Mouse (Mus musculus): ENCODE results near the gene Rtn3. TPM values are rescaled to one million over a fixed set of nuclear protein-coding genes. Genes with fewer than 3 reads are reported as not detected.
"Not testable (repeated sequence)": the region's sequence is repeated elsewhere in the genome, so short reads cannot be mapped to it uniquely, and the experiment has no call there.

Rtn3 gene
- polyA plus RNA-seq, 1 experiment: 345 TPM

- no peak overlapping the region for H3K27ac ChIP-seq (ENCODE audit: insufficient read depth, low read depth, low read length)
- TF ChIP-seq CTCF (IDR thresholded peaks at IDR 0.05; ENCODE audit: insufficient read depth, low read depth, low read length) (no peak), POLR2A (IDR thresholded peaks at IDR 0.05; ENCODE audit: insufficient read depth, low read depth, low read length) (no peak)
- H3K4me1 ChIP-seq (ENCODE audit: control insufficient read depth, insufficient read depth, low read length): peaks cover 6% of the 10 kb centered on the region
- 72% methylated on average over 2 of the region's 2 CpGs for whole genome bisulfite sequencing
- no peak overlapping the region for H3K4me3 ChIP-seq (ENCODE audit: insufficient read depth, low read depth, low read length)
These were observed 70.7 kb downstream of the Rtn3 start for GRCm38 (mm10) chr19:7412361-7412760.

DNA sequence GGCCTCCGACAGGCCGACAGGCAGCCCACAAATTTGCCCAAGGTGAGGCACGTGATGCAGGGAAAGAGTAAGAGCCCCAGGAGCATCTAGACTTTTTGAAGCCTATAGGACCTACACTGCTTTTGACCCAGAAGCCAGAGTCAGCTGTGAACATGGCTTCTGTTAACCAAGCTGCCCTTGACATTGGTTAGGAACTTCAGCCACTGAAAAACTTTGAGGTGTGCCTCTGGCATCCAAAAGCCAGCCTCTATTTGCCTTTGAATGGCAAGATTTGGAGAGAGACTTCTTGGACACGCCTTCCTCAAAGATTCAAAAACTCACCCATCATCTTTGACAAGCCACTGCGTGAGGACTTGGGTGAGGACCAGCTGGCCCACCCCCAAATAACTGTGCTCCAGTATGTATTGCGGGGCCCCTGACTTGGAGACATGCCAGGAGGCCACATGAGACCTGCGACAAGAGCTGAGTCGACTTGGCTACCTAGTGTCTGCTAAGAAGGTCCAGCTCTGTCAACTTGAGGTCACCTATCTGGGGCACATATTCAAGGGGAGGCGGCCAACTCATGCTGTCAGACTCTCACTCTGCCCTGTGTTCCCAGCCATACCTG, 78.4 kb downstream of the Rtn3 start:
- 62% methylated on average over 9 of the region's 9 CpGs for WGBS
- Histone ChIP-seq H3K4me1 (ENCODE audit: control insufficient read depth, insufficient read depth, low read length) (no peaks in the 10 kb centered on the region), H3K4me3 (ENCODE audit: insufficient read depth, low read depth, low read length) (no peak overlapping the region), H3K27ac (ENCODE audit: insufficient read depth, low read depth, low read length) (no peak overlapping the region)
- TF ChIP-seq CTCF (IDR thresholded peaks at IDR 0.05; ENCODE audit: insufficient read depth, low read depth, low read length) (no peak), POLR2A (IDR thresholded peaks at IDR 0.05; ENCODE audit: insufficient read depth, low read depth, low read length) (no peak)

- Histone ChIP-seq H3K4me3 (ENCODE audit: insufficient read depth, low read depth, low read length) (no peak overlapping the region), H3K27ac (ENCODE audit: insufficient read depth, low read depth, low read length) (no peak overlapping the region), H3K4me1 (ENCODE audit: control insufficient read depth, insufficient read depth, low read length) (no peaks in the 10 kb centered on the region)
- TF ChIP-seq POLR2A (IDR thresholded peaks at IDR 0.05; ENCODE audit: insufficient read depth, low read depth, low read length): no peak
- WGBS: 89% methylated on average over 11 of the region's 11 CpGs
These were observed 82.4 kb downstream of the Rtn3 start for GRCm38 (mm10) chr19:7400635-7401034.

DNA sequence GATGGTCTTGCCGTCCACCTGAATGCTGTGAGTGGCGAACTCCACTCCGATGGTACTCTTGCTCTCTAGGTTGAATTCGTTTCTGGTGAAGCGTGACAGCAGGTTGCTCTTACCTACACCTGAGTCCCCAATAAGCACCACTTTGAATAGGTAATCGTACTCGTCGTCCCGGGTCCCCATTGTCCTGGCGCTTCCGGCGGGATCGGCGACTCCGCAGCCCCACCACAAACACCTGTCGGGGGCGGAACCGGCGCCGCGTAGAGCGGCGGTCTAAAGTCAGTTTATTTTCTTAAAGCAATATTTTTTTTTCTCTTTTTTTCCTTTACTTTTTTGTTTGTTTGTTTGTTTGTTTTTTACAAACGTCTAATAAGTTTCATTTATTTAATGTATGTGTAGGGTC, 84.2 kb downstream of the Rtn3 start:
- H3K27ac ChIP-seq (ENCODE audit: insufficient read depth, low read depth, low read length); H3K4me3 ChIP-seq (ENCODE audit: insufficient read depth, low read depth, low read length); H3K4me1 ChIP-seq (ENCODE audit: control insufficient read depth, insufficient read depth, low read length): not testable (repeated sequence)
- 43% methylated on average over 24 of the region's 24 CpGs for WGBS

DNA sequence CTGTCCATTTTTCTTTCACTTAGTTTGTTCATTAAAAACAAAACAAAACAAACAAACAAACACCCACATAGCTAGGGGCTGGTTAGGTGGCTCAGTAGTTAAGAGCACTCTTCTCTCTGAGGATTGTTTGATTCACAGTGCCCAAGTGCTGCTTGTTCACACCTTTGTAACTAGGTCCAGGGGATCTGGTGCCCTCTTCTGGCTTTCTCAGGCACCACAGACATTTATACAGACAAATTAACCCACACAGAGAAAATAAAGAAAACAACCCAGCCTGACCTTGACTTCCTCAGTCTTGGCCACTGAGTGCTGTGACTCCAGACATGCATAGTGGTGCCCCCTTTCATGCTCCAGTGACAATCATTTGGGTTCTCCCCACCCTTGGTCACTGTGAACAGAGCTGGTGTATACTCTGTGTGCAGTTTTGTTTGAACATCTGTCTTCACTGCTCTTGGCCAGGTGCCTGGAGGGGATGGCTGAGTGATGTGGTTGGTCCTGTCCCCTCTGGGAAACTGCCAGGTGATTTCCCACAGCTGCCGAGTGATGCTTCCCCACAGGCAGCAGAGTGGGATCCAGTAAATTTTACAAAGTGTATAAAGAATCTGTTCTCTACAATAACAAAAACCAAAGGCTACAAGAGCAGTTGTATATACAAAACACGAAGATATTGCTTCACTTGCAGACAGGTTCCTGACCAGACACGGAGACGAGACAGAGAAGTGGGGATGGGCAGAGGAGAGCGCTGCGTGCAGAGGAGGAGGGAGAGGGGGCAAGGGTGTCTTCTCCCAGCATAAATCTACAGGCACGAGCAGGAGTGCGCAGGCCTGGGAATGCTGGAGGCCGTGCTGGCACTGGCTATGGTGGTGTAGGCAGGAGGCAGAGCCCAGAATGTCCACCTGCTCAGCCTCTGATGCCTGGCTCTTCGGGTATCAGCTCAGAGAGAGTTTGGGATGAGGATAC, 85.9 kb downstream of the Rtn3 start:
- WGBS: 62% methylated on average over 9 of the region's 10 CpGs
- not testable (repeated sequence) for H3K4me1 ChIP-seq (ENCODE audit: control insufficient read depth, insufficient read depth, low read length); H3K4me3 ChIP-seq (ENCODE audit: insufficient read depth, low read depth, low read length); H3K27ac ChIP-seq (ENCODE audit: insufficient read depth, low read depth, low read length)

- WGBS: 87% methylated on average over 6 of the region's 6 CpGs
- H3K4me1 ChIP-seq (ENCODE audit: control insufficient read depth, insufficient read depth, low read length): peaks cover 2% of the 10 kb centered on the region; the same call in 1 of the 2 replicates
- no peak overlapping the region for H3K27ac ChIP-seq (ENCODE audit: insufficient read depth, low read depth, low read length)
- TF ChIP-seq CTCF (IDR thresholded peaks at IDR 0.05; ENCODE audit: insufficient read depth, low read depth, low read length): no peak
- TF ChIP-seq POLR2A (IDR thresholded peaks at IDR 0.05; ENCODE audit: insufficient read depth, low read depth, low read length): no peak
- H3K4me3 ChIP-seq (ENCODE audit: insufficient read depth, low read depth, low read length): no peak overlapping the region
These were observed 94.6 kb downstream of the Rtn3 start for GRCm38 (mm10) chr19:7388488-7388887.

DNA sequence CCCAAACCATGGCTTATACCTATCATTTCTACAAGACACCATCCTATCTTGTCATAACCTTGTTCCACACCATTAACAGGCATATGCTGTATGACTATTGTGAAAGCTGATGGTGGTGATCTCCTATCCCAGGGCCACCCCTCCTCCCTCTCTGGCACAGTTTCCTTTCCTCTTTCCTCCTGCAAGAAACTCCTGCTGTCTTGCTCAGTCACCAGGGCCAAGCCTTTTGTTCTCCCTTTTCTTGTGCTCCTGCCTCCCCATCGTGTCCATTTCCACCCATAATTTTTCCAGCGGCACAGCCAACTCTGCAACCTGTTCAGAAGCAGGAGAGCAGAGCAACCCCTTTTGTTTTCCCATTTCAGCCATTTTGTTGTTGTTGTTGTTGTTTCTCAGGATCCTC, 97.0 kb downstream of the Rtn3 start:
- peaks cover 5% of the 10 kb centered on the region; the same call in 1 of the 2 replicates for H3K4me1 ChIP-seq (ENCODE audit: control insufficient read depth, insufficient read depth, low read length)
- TF ChIP-seq CTCF (IDR thresholded peaks at IDR 0.05; ENCODE audit: insufficient read depth, low read depth, low read length): no peak
- TF ChIP-seq POLR2A (IDR thresholded peaks at IDR 0.05; ENCODE audit: insufficient read depth, low read depth, low read length): no peak
- WGBS: 13% methylated on average over 2 of the region's 2 CpGs

DNA sequence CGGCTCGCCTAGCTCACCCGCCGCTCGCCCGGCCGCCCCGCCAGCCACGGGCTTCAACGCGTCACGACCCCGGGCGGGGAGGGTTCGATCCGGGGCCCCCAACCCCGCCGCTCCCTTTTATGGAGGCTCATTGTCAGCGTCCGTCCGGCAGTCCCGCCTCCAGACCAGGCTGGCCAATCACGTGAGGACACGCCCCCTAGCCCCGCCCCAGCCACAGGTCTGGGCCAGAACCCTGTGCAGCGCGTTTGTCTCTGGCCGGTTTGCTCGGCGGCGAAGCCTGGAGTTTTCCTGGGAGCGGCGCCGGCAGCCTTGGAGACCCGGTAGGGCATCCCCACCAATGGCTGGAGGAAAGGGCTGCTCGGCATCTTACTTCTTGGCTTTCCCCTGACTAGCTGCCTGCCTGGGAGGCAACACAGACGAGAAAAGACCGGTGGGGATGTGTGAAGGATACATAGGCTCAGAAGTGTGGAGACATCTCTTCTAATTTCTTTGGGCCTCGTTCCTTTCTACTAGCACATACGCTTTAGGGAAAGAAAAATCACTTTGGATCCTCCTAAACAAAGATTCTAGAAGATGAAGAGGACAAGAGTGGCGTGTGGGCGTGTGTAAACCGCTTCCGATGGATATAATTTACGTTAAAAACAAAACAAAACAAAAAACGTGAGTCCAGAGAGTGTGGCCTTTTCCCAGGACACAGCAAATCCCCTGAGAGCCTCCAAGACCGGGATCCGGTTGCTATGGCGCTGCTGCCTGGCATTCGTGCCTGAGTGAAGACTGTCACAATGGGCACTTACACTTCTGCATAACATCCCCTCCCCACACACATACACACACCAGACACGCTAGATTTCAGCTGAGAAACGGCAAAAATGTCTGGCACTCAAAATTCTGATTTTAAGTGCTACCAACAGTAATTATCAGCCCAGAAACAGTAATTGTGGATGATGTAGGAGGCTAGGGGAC, 99.9 kb downstream of the Rtn3 start, which contains the start of gene Spindoc:
TSS of gene Spindoc (minus strand) at position 92 of the 963 bp plus-strand sequence.
- under 1% methylated on average over 51 of the region's 52 CpGs for WGBS
- Histone ChIP-seq H3K27ac (ENCODE audit: insufficient read depth, low read depth, low read length) (peak within 1 kb of the TSS; percentile 55), H3K4me1 (ENCODE audit: control insufficient read depth, insufficient read depth, low read length) (peaks cover 5% of the 10 kb centered on the region; the same call in 1 of the 2 replicates), H3K4me3 (ENCODE audit: insufficient read depth, low read depth, low read length) (peak within 1 kb of the TSS; percentile 79)
- no peak for TF ChIP-seq CTCF (IDR thresholded peaks at IDR 0.05; ENCODE audit: insufficient read depth, low read depth, low read length)
- TF ChIP-seq POLR2A (IDR thresholded peaks at IDR 0.05; ENCODE audit: insufficient read depth, low read depth, low read length): peak; percentile 80

More for the DNA sequence above, 97.0 kb downstream of the Rtn3 start:
- no peak overlapping the region for H3K27ac ChIP-seq (ENCODE audit: insufficient read depth, low read depth, low read length)
- H3K4me3 ChIP-seq (ENCODE audit: insufficient read depth, low read depth, low read length): no peak overlapping the region

All from olfactory bulb, adult 2 months (tissue).